Mouse (Mus musculus): ENCODE data around the gene Glrx. TPM values are rescaled to one million over a fixed set of nuclear protein-coding genes. Genes with fewer than 3 reads are reported as not detected.

The Glrx gene
- polyA plus RNA-seq (2015; fragmentation: Nextera tagmentation; extraction: Ambion mirVana): 33.0 and 33.9 TPM in 2 replicates

GRCm38 (mm10) chr13:75839719-75840481 lies at the start of gene Glrx:
Glrx (plus strand) TSS chr13:75839868.
- H3K9me3 ChIP-seq: no peaks in the 10 kb centered on the region
- peak; percentile 90 for ATAC-seq

GRCm38 (mm10) chr13:75790550-75791205 lies 49.0 kb upstream of the Glrx start:
- Histone ChIP-seq H3K4me1 (replicated peaks) (no peaks in the 10 kb centered on the region), H3K4me2 (replicated peaks) (no peak overlapping the region), H3K9me3 (no peaks in the 10 kb centered on the region), H3K4me3 (replicated peaks) (no peak overlapping the region), H3K36me3 (no peaks in the 10 kb centered on the region), H3K27ac (no peak overlapping the region), H3K27me3 (no peaks in the 10 kb centered on the region), H3K9ac (replicated peaks) (no peak overlapping the region)
- no peak for ATAC-seq
- 86% methylated on average over 1 of the region's 1 CpGs for WGBS

More at GRCm38 (mm10) chr13:75839719-75840481, at the start of gene Glrx:
- no peaks in the 10 kb centered on the region for H3K27me3 ChIP-seq
- peak within 1 kb of the TSS; percentile 60 for H3K9ac ChIP-seq (replicated peaks)
- WGBS: 2% methylated on average over 12 of the region's 12 CpGs
- H3K4me3 ChIP-seq (replicated peaks): peak within 1 kb of the TSS; percentile 54
- H3K4me2 ChIP-seq (replicated peaks): peak within 1 kb of the TSS; percentile 65
- H3K4me1 ChIP-seq (replicated peaks): peaks cover 30% of the 10 kb centered on the region
- H3K36me3 ChIP-seq: no peaks in the 10 kb centered on the region
- H3K27ac ChIP-seq: peak within 1 kb of the TSS; percentile 70

- no peak overlapping the region for H3K27ac ChIP-seq
- WGBS: 65% methylated on average over 6 of the region's 6 CpGs
- no peaks in the 10 kb centered on the region for H3K36me3 ChIP-seq
Measured at GRCm38 (mm10) chr13:75793863-75794629, 45.6 kb upstream of the Glrx start.

GRCm38 (mm10) chr13:75797369-75798141 lies 42.1 kb upstream of the Glrx start:
- H3K36me3 ChIP-seq: no peaks in the 10 kb centered on the region
- 36% methylated on average over 18 of the region's 18 CpGs for WGBS
- peak overlapping the region; percentile 47 for H3K4me2 ChIP-seq (replicated peaks)
- H3K4me3 ChIP-seq (replicated peaks): peak overlapping the region; percentile 23
- H3K27ac ChIP-seq: no peak overlapping the region
- no peaks in the 10 kb centered on the region for H3K4me1 ChIP-seq (replicated peaks)
- no peaks in the 10 kb centered on the region for H3K9me3 ChIP-seq
- H3K9ac ChIP-seq (replicated peaks): no peak overlapping the region; the same call in 1 of the 2 replicates
- ATAC-seq: peak; percentile 99
- no peaks in the 10 kb centered on the region for H3K27me3 ChIP-seq

More at GRCm38 (mm10) chr13:75793863-75794629, 45.6 kb upstream of the Glrx start:
- Histone ChIP-seq H3K9me3 (no peaks in the 10 kb centered on the region), H3K27me3 (no peaks in the 10 kb centered on the region), H3K9ac (replicated peaks) (no peak overlapping the region), H3K4me2 (replicated peaks) (no peak overlapping the region), H3K4me3 (replicated peaks) (no peak overlapping the region), H3K4me1 (replicated peaks) (no peaks in the 10 kb centered on the region)
- ATAC-seq: no peak

GRCm38 (mm10) chr13:75798413-75799302 lies 41.0 kb upstream of the Glrx start:
- Histone ChIP-seq H3K9me3 (no peaks in the 10 kb centered on the region), H3K27ac (no peak overlapping the region), H3K27me3 (no peaks in the 10 kb centered on the region), H3K9ac (replicated peaks) (no peak overlapping the region), H3K4me3 (replicated peaks) (no peak overlapping the region), H3K36me3 (no peaks in the 10 kb centered on the region), H3K4me2 (replicated peaks) (no peak overlapping the region), H3K4me1 (replicated peaks) (no peaks in the 10 kb centered on the region)
- WGBS: 77% methylated on average over 7 of the region's 7 CpGs
- no peak for ATAC-seq

- Histone ChIP-seq H3K4me3 (replicated peaks) (no peak overlapping the region), H3K4me2 (replicated peaks) (no peak overlapping the region), H3K4me1 (replicated peaks) (no peaks in the 10 kb centered on the region), H3K27me3 (no peaks in the 10 kb centered on the region), H3K9ac (replicated peaks) (no peak overlapping the region), H3K9me3 (no peaks in the 10 kb centered on the region), H3K27ac (no peak overlapping the region), H3K36me3 (no peaks in the 10 kb centered on the region)
- WGBS: 88% methylated on average over 3 of the region's 3 CpGs
- no peak for ATAC-seq
Measured at GRCm38 (mm10) chr13:75799421-75799820, 40.2 kb upstream of the Glrx start.

GRCm38 (mm10) chr13:75807969-75808368 lies 31.7 kb upstream of the Glrx start:
- Histone ChIP-seq H3K27ac (no peak overlapping the region), H3K4me3 (replicated peaks) (no peak overlapping the region), H3K9me3 (no peaks in the 10 kb centered on the region), H3K4me1 (replicated peaks) (no peaks in the 10 kb centered on the region), H3K36me3 (no peaks in the 10 kb centered on the region), H3K9ac (replicated peaks) (no peak overlapping the region), H3K4me2 (replicated peaks) (no peak overlapping the region), H3K27me3 (no peaks in the 10 kb centered on the region)
- 79% methylated on average over 1 of the region's 1 CpGs for WGBS
- no peak for ATAC-seq

- H3K4me3 ChIP-seq (replicated peaks): no peak overlapping the region
- H3K4me1 ChIP-seq (replicated peaks): no peaks in the 10 kb centered on the region
- no peak for ATAC-seq
- no peaks in the 10 kb centered on the region for H3K9me3 ChIP-seq
- no peaks in the 10 kb centered on the region for H3K27me3 ChIP-seq
- H3K9ac ChIP-seq (replicated peaks): no peak overlapping the region
- 84% methylated on average over 1 of the region's 1 CpGs for WGBS
- no peak overlapping the region for H3K27ac ChIP-seq
- H3K36me3 ChIP-seq: no peaks in the 10 kb centered on the region
- H3K4me2 ChIP-seq (replicated peaks): no peak overlapping the region
Measured at GRCm38 (mm10) chr13:75809957-75810356, 29.7 kb upstream of the Glrx start.

- Histone ChIP-seq H3K4me3 (replicated peaks) (no peak overlapping the region), H3K36me3 (no peaks in the 10 kb centered on the region), H3K9ac (replicated peaks) (no peak overlapping the region), H3K27me3 (no peaks in the 10 kb centered on the region), H3K4me1 (replicated peaks) (peaks cover 9% of the 10 kb centered on the region; the same call in 1 of the 2 replicates), H3K9me3 (no peaks in the 10 kb centered on the region), H3K27ac (no peak overlapping the region), H3K4me2 (replicated peaks) (no peak overlapping the region)
- no peak for ATAC-seq
- 97% methylated on average over 2 of the region's 2 CpGs for WGBS
Measured at GRCm38 (mm10) chr13:75817183-75817582, 22.5 kb upstream of the Glrx start.

GRCm38 (mm10) chr13:75818486-75818885 lies 21.2 kb upstream of the Glrx start:
- Histone ChIP-seq H3K27ac (0 out of 2 replicates have a peak overlapping the region, but pooled peaks have one; percentile 2), H3K9me3 (no peaks in the 10 kb centered on the region), H3K27me3 (no peaks in the 10 kb centered on the region), H3K4me2 (replicated peaks) (no peak overlapping the region), H3K36me3 (no peaks in the 10 kb centered on the region), H3K9ac (replicated peaks) (no peak overlapping the region), H3K4me3 (replicated peaks) (no peak overlapping the region), H3K4me1 (replicated peaks) (peaks cover 9% of the 10 kb centered on the region; the same call in 1 of the 2 replicates)
- peak; percentile 62; the same call in 1 of the 2 replicates for ATAC-seq
- WGBS: 12% methylated on average over 3 of the region's 3 CpGs
